Mouse (Mus musculus) ES-Bruce4 (cell line): ENCODE data around the gene Cep70.

Experiments
- CTCF ChIP-seq: IDR thresholded peaks from one replicate; pipeline ENCODE4 v1.8.1; 2011; ENCODE audit warnings: low read depth, low read length
- EP300 ChIP-seq: IDR thresholded peaks from 2 replicates; pipeline ENCODE4 v1.6.1; 2011; ENCODE audit warnings: low read depth, low read length; ENCODE audit not compliant: insufficient read depth
- POLR2A ChIP-seq: IDR thresholded peaks from one replicate; pipeline ENCODE4 v1.8.1; 2011; ENCODE audit warnings: low read length; ENCODE audit not compliant: insufficient read depth

- TF ChIP-seq EP300 (no peak; the same call in 1 of the 2 replicates), CTCF (no peak), POLR2A (no peak)
Observed at GRCm38 (mm10) chr9:99319343-99319951, 76.3 kb downstream of the Cep70 start.
